Mouse (Mus musculus): ENCODE results near the gene Krt83. TPM values are rescaled to one million over a fixed set of nuclear protein-coding genes. Genes with fewer than 3 reads are reported as not detected.

Gene Krt83
- polyA plus RNA-seq (2021; fragmentation: Nextera tagmentation): not detected in 2 replicates
- long read RNA-seq, experiment 1: 0 reads
- long read RNA-seq, experiment 2: 0 reads

DNA sequence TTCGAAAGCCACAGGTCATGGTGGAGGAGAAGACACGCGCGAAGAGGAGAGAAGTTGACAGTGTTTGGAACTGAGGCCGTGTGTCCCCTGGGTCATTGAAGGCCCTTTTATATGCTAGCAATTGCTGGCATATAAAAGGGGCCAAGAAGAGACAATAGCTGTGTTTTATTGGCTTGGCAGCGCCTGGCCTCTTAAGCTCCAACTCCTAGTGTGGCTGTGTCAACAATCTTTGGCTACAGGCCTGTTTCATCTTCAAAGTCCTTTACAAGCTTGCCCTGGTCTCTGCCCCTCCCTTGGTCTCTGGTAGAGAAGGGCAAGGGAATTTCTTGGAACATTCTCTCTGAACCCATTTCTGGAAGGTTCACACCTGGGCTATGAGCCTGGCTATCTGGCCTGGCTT, at the start of gene Krt83:
Gene Krt83, minus strand, starts transcription at position 82 of the 400 bp plus-strand sequence.

DNA sequence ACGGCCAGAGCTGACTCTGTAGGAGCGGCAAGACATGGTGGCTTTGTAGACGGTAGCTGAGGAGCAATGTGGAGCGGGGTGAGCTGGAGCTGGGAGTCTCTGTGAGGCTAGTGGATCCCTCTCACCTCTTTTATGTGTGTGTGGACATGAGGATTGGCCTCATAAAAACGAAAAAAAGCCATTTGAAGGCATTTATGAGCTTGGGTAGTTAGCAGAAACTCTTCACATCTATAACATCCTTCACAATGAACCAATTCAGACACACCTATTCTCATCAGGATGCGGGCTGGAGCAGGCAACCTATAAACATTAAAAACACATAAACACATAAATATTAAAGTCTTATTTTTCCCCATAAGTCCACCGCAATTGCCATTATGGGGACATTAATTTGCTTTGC, 41.4 kb upstream of the Krt83 start, which contains the start of gene Krt84:
Gene Krt84, minus strand, starts transcription at position 101 of the 400 bp plus-strand sequence.

DNA sequence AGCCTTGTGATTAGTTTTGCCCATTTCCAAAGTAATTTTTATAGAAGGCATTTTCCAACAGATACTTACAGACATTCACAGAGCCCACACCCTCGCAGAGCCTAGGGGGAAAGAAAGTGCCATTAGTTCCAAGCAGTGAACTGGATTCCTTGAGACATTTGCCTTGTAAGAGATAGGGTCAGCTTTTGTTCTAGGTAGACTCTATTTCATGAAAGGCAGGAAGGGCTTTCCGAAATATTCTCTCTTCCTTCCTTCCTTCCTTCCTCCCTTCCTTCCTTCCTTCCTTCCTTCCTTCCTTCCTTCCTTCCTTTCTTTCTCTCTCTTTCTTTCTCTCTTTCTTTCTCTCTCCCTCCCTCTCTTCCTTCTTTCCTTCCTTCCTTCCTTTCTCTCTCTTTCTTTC, 25.8 kb upstream of the Krt83 start, which contains the start of gene Gm49425:
Gene Gm49425, minus strand, starts transcription at position 101 of the 400 bp plus-strand sequence.

DNA sequence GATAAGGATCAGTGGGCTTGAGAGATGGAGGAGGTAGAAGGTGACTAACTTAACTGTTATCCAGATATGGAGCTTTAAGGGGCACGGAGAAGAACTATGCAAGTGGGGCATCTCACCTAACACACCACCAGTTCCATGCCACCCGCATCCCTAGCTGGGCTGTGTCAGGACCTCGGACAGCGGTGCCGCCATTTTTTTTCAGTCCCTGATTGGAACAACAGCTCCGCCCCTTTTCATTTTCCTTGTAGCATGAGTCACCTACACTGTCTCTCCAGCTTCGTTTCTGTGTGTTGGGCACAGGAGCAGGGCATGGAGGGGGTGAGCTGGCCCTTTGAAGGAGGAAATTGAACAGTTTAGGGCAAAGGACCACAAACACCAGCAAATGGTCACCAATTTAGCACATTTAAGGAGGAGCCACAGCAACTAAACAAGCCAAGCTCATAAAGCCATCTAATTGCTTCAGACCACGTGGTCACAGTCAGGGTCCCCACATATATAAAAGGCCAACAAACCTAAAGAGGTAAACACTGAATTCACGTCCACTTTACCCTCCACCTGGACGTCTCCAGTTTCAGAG, 18.3 kb downstream of the Krt83 start, which contains the start of gene Krt86:
Gene Krt86, plus strand, starts transcription at position 527 of the 577 bp plus-strand sequence.

DNA sequence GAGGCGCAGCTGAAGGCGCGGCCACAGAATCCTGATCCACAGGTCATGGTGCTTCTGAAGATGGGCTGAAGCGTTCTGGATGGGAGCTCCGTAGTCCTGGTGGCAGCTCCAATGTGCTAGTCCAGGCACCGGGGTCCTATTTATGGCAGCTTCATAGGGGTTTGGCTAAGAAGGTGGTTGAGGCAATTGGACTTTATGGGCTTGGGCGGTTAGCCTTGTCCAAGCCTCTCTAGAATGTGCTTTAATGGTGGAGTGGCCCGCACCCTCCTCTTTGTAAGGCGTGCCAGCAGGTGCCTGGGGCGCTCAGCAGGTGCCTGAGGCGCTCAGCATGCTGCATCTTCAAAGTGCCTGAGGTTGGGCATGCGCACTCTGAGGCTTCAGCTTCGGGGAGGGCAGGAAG, 27.7 kb downstream of the Krt83 start, which contains the start of gene Krt81:
Gene Krt81, minus strand, starts transcription at position 101 of the 400 bp plus-strand sequence.

DNA sequence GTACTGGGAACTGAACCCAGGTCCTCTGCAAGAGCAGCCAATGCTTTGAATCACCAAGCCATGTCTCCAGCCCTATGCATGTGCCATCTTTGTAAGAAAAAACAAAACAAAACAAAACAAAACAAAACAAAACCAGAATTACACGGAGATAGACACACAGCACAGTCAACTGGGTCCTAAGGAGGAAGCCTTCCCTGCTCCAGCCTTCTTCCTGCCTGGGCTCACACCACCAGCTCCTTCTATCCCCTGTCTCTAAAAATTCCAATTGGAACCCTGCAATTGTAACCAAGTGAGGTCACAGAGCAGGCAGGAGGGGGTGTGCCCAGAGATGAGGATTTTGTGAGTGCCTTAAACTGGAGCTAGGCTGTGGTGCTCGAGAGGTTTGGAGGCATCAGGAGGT, 43.9 kb downstream of the Krt83 start, which contains the start of gene Krt88:
Gene Krt88, plus strand, starts transcription at position 301 of the 400 bp plus-strand sequence.

DNA sequence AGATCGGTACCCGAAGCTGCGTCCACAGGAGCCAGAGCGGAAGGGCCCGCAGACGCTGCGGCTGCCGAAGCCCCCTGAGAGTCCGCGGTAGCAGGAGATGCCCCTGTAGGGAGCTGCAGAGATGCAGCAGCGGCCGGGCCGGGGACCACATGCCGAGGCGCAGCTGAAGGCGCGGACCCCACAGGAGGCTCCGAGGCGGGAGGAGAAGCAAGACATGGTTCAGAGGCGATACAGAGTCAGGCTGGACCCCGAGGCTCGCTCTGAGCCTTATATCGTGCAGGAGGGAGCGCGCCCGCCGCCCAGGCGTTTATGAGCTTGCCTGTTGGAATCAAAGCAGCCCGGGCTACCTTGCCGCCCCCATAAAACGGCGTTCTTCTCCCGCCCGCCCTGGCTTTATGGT, 52.8 kb downstream of the Krt83 start, which contains the start of gene Krt87:
Gene Krt87, minus strand, starts transcription at position 250 of the 400 bp plus-strand sequence.

Other genes starting within 250 kb of the Krt83 start
- gene Nr4a1, start 237.2 kb downstream of the Krt83 start, polyA plus RNA-seq (2021; fragmentation: Nextera tagmentation): 39.6 and 145 TPM in 2 replicates
- 65.5 and 70.6 TPM in 2 replicates for gene Atg101, start 207.2 kb downstream of the Krt83 start, polyA plus RNA-seq (2021; fragmentation: Nextera tagmentation)
- gene 6030408B16Rik, start 198.3 kb downstream of the Krt83 start, polyA plus RNA-seq (2021; fragmentation: Nextera tagmentation): 0.29 and 0.34 TPM in 2 replicates
- 0.85 and 2.8 TPM in 2 replicates for gene Krt80, start 121.3 kb downstream of the Krt83 start, polyA plus RNA-seq (2021; fragmentation: Nextera tagmentation)
- gene Krt7, start 80.5 kb downstream of the Krt83 start, polyA plus RNA-seq (2021; fragmentation: Nextera tagmentation): 0.04 TPM in 1 of 2 replicates, not detected in the other
- gene Krt87, start 52.7 kb downstream of the Krt83 start, polyA plus RNA-seq (2021; fragmentation: Nextera tagmentation): 0.09 TPM in 1 of 2 replicates, not detected in the other
- not detected in 2 replicates for gene Krt88, start 43.8 kb downstream of the Krt83 start, polyA plus RNA-seq (2021; fragmentation: Nextera tagmentation)
- not detected in 2 replicates for gene Krt81, start 27.8 kb downstream of the Krt83 start, polyA plus RNA-seq (2021; fragmentation: Nextera tagmentation)
- gene Krt86, start 18.0 kb downstream of the Krt83 start, polyA plus RNA-seq (2021; fragmentation: Nextera tagmentation): not detected in 2 replicates
- gene Gm49425, start 25.7 kb upstream of the Krt83 start, polyA plus RNA-seq (2021; fragmentation: Nextera tagmentation): not detected in 2 replicates
- not detected in 2 replicates for gene Krt84, start 41.3 kb upstream of the Krt83 start, polyA plus RNA-seq (2021; fragmentation: Nextera tagmentation)
- not detected in 2 replicates for gene Krt82, start 59.2 kb upstream of the Krt83 start, polyA plus RNA-seq (2021; fragmentation: Nextera tagmentation)
- gene Krt90, start 71.4 kb upstream of the Krt83 start, polyA plus RNA-seq (2021; fragmentation: Nextera tagmentation): not detected in 2 replicates
- not detected in 2 replicates for gene Krt75, start 82.4 kb upstream of the Krt83 start, polyA plus RNA-seq (2021; fragmentation: Nextera tagmentation)
- gene Gm5414, start 136.7 kb upstream of the Krt83 start, polyA plus RNA-seq (2021; fragmentation: Nextera tagmentation): not detected in 2 replicates
- gene Gm5478, start 155.9 kb upstream of the Krt83 start, polyA plus RNA-seq (2021; fragmentation: Nextera tagmentation): not detected in 2 replicates
- gene Krt6b, start 188.8 kb upstream of the Krt83 start, polyA plus RNA-seq (2021; fragmentation: Nextera tagmentation): not detected in 2 replicates
- not detected in 2 replicates for gene Krt6a, start 202.8 kb upstream of the Krt83 start, polyA plus RNA-seq (2021; fragmentation: Nextera tagmentation)
- not detected in 2 replicates for gene Krt5, start 221.4 kb upstream of the Krt83 start, polyA plus RNA-seq (2021; fragmentation: Nextera tagmentation)